Mouse (Mus musculus) kidney, adult 8-10 months (tissue): ENCODE results near the gene Nek11.
"Not testable (repeated sequence)": the region's sequence is repeated elsewhere in the genome, so short reads cannot be mapped to it uniquely, and the experiment has no call there.

ENCODE experiments used
- DNase-seq, 2 experiments: peaks; one replicate each; pipeline ENCODE4 v3.0.0; 2022

Nek11 gene

DNA sequence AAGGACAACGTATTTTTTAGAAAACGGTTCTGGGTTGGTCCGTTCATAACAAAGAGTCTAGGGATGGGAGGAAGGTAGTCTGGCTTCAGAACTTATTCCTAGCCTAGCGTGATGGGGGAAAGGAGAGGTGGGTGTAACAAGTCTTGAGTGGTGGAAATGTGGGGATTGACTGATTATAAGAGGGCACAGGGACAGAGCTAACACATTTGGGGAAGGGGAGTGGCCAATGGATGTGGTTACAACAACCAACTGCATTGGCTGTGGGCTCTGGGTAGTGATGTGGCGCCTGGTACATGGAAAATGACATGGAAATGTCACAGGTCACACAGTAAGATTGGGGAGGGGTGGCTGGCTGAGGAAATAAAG lies 263.3 kb downstream of the Nek11 start:
- DNase-seq = no peak

DNA sequence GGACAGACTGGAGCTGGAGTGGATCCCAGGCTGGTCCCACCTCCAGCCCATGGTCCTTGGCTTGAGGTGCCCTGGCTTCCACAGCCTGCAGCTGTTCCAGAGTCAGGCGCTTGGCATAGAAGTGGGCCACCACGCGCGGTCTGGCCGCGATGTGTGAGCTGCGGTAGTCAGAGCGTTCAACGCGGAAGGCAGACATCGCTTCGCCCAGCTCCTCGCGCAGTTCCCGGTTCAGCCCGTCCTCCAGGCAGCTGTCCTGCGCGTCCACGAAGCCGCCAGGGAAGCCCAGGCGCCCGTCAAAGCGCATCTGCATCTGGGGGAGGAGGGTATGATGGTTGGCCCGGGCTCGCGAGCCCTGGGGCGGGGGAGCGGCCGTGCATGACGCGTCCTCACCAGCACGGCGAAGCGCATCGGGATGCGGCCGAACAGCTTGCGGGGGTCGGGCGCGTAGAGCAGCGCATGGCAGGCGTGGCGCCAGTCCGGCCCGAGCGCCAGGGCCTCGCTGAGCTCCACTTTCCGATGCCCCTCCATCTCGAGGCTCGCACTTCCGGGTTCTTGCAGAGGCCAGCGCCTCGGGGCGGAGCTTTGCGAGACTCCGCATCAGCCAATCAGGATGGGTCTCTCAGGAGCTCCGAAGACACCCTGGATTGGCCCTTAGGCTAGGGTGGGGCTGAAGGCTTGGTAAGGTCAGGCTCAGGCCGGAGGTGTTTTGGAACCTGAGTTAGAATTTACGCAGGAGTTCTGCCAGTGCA lies 263.9 kb downstream of the Nek11 start, which contains the start of gene Nudt16:
TSS of gene Nudt16 (minus strand) at position 572 of the 749 bp plus-strand sequence.
- peak; percentile 91 to 92 for DNase-seq

DNA sequence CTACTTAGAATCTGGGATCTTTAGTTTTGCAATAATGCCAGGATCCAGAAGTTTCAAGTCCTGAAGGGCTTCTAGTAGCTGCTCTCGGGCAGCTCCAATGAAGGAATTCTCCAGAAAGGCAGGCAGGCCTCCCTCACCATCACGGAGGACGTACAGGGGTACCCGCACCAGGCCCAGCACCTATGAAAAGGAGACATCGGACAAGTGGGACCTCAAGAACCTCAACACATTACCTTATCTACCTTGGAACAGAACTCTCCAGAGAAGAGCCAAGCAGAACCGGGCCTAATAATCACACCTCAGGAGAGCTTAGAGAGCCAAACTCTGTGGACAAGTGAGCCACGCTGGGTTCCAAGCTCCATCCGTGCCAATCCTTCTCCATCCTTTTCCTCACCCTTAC lies 265.0 kb downstream of the Nek11 start:
- DNase-seq = no peak

DNA sequence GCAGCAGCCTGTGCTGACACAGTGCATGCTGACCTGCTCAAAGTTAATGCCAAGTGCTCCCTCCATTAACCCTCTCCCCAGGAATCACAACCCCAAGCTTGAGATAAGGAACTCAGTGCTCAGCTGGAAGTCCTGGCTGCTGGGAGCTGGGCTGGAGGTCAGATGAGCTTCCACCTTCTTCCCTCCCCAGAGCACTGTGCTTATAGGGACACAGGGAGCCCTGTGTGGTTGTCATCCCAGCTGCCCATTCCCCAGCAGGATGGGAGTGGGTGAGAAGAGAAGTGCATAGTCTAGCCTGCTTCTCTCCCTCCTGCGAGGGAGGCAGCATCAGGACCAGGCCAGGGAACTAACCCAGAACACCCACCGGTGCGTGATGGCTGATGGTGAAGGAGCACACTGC lies 270.1 kb downstream of the Nek11 start:
- not testable (repeated sequence) for DNase-seq
